Mouse (Mus musculus) embryonic stem cell, embryonic (primary cell): ENCODE measurements at regions not wholly inside any gene's neighbourhood (a gene's known extent, or its start where the extent isn't known, plus 50 kb on each side); places are given as distances from the start of the nearest gene placed in this dataset.

Source experiments
- CTCF ChIA-PET, 4 experiments: fragments of 300-600 bp in 2 of 4; fragments of 350-600 bp in 2 of 4; sonication (Branson Sonifier 250); formaldehyde crosslinking; loops; one replicate each; lab custom pipeline; 2022; ENCODE audit warnings: inconsistent platforms in 2 of 4; lab: Charles Lee
- POLR2A ChIA-PET, 4 experiments: fragments of 300-600 bp in 2 of 4; fragments of 350-600 bp in 2 of 4; sonication (Branson Sonifier 250); formaldehyde crosslinking; loops; one replicate each; lab custom pipeline; 2022; ENCODE audit warnings: antibody characterized with exemption in 4 of 4, inconsistent platforms in 1 of 4; lab: Charles Lee

- ChIA-PET CTCF (no interaction called here), POLR2A (interaction anchor here in 1 of 4 experiments (0.9 kb wide), 1 partner anchor 123 kb away, joined by 4 read pairs; no protein-coding TSS in a partner anchor)
Measured at GRCm38 (mm10) chr1:128805687-128806653, 213.9 kb upstream of the Cxcr4 start.

GRCm38 (mm10) chr1:128803433-128804060 is 211.5 kb upstream of the Cxcr4 start:
- ChIA-PET POLR2A (interaction anchor here in 3 of 4 experiments (0.5 to 0.7 kb wide), 4 partner anchors 86 to 661 kb away, joined by 3 read pairs; no protein-coding TSS in a partner anchor), CTCF (interaction anchor here in 2 of 4 experiments (0.6 kb wide), 2 partner anchors 115 to 510 kb away, joined by 3 to 5 read pairs; no protein-coding TSS in a partner anchor)

GRCm38 (mm10) chr1:128803058-128803432 is 211.0 kb upstream of the Cxcr4 start:
- ChIA-PET POLR2A (no interaction called here), CTCF (interaction anchor here in 1 of 4 experiments (0.6 kb wide), 1 partner anchor 511 kb away, joined by 5 read pairs; no protein-coding TSS in a partner anchor)

- CTCF ChIA-PET, result interaction anchor here in 2 of 4 experiments (0.9 to 1.0 kb wide), 2 partner anchors 22 to 26 kb away, joined by 3 to 5 read pairs; no protein-coding TSS in a partner anchor
- POLR2A ChIA-PET, result interaction anchor here in 1 of 4 experiments (1.1 kb wide), 1 partner anchor 26 kb away, joined by 3 read pairs; no protein-coding TSS in a partner anchor
Measured at GRCm38 (mm10) chr1:128798721-128799120, 206.6 kb upstream of the Cxcr4 start.

GRCm38 (mm10) chr1:128795654-128796053 is 203.6 kb upstream of the Cxcr4 start:
- CTCF ChIA-PET, result interaction anchor here in 1 of 4 experiments (1.0 kb wide), 1 partner anchor 26 kb away, joined by 3 read pairs; no protein-coding TSS in a partner anchor

GRCm38 (mm10) chr1:128790881-128791280 is 198.8 kb upstream of the Cxcr4 start:
- ChIA-PET CTCF (no interaction called here), POLR2A (no interaction called here)

More at GRCm38 (mm10) chr1:128795654-128796053, 203.6 kb upstream of the Cxcr4 start:
- POLR2A ChIA-PET, result interaction anchor here in 1 of 4 experiments (0.6 kb wide), 1 partner anchor 8 kb away, joined by 5 read pairs; no protein-coding TSS in a partner anchor

GRCm38 (mm10) chr1:128789567-128790335 is 197.7 kb upstream of the Cxcr4 start:
- CTCF ChIA-PET, result no interaction called here

GRCm38 (mm10) chr1:128788227-128788626 is 196.1 kb upstream of the Cxcr4 start:
- CTCF ChIA-PET, result no interaction called here

More at GRCm38 (mm10) chr1:128789567-128790335, 197.7 kb upstream of the Cxcr4 start:
- POLR2A ChIA-PET, result interaction anchor here in 1 of 4 experiments (0.6 kb wide), 1 partner anchor 431 kb away, joined by 3 read pairs; no protein-coding TSS in a partner anchor

GRCm38 (mm10) chr1:128786941-128787569 is 195.0 kb upstream of the Cxcr4 start:
- ChIA-PET POLR2A (interaction anchor here in 1 of 4 experiments (0.5 kb wide), 1 partner anchor 9 kb away, joined by 5 read pairs; no protein-coding TSS in a partner anchor), CTCF (no interaction called here)

More at GRCm38 (mm10) chr1:128788227-128788626, 196.1 kb upstream of the Cxcr4 start:
- POLR2A ChIA-PET, result interaction anchor here in 1 of 4 experiments (0.6 kb wide), 1 partner anchor 127 kb away, joined by 3 read pairs; no protein-coding TSS in a partner anchor

GRCm38 (mm10) chr1:128782286-128782685 is 190.2 kb upstream of the Cxcr4 start:
- CTCF ChIA-PET, result no interaction called here
- POLR2A ChIA-PET, result no interaction called here

- CTCF ChIA-PET, result no interaction called here
- POLR2A ChIA-PET, result no interaction called here
Measured at GRCm38 (mm10) chr1:128781871-128782270, 189.8 kb upstream of the Cxcr4 start.

- ChIA-PET CTCF (no interaction called here), POLR2A (no interaction called here)
Measured at GRCm38 (mm10) chr1:128781311-128781710, 189.2 kb upstream of the Cxcr4 start.

GRCm38 (mm10) chr1:128779586-128780158 is 187.6 kb upstream of the Cxcr4 start:
- ChIA-PET POLR2A (interaction anchor here in 2 of 4 experiments (0.6 to 0.7 kb wide), 4 partner anchors 176 to 1541 kb away, joined by 3 to 4 read pairs (median 4); no protein-coding TSS in a partner anchor), CTCF (interaction anchor here in 3 of 4 experiments (0.6 kb wide), 3 partner anchors 30 to 458 kb away, joined by 3 to 4 read pairs (median 3); no protein-coding TSS in a partner anchor)

GRCm38 (mm10) chr1:128772440-128772839 is 180.3 kb upstream of the Cxcr4 start:
- ChIA-PET CTCF (no interaction called here), POLR2A (interaction anchor here in 1 of 4 experiments (1.2 kb wide), 1 partner anchor 27 kb away, joined by 3 read pairs; no protein-coding TSS in a partner anchor)

GRCm38 (mm10) chr1:128770786-128771185 is 178.7 kb upstream of the Cxcr4 start:
- ChIA-PET CTCF (interaction anchor here in 3 of 4 experiments (0.6 to 1.1 kb wide), 3 partner anchors 51 to 469 kb away, joined by 3 read pairs; no protein-coding TSS in a partner anchor), POLR2A (no interaction called here)

GRCm38 (mm10) chr1:128767991-128768390 is 175.9 kb upstream of the Cxcr4 start:
- ChIA-PET CTCF (interaction anchor here in 1 of 4 experiments (0.6 kb wide), 1 partner anchor 14 kb away, joined by 5 read pairs; no protein-coding TSS in a partner anchor), POLR2A (no interaction called here)

- POLR2A ChIA-PET, result no interaction called here
- CTCF ChIA-PET, result no interaction called here
Measured at GRCm38 (mm10) chr1:128767415-128767814, 175.3 kb upstream of the Cxcr4 start.
